Mouse (Mus musculus): ENCODE results near the gene Nmnat2.

Gene Nmnat2

GRCm38 (mm10) chr1:152954821-152955523 lies at the start of gene Nmnat2:
Nmnat2 (plus strand) TSS chr1:152954993.
- DNase-seq: peak; percentile 82

GRCm38 (mm10) chr1:152913483-152914460 lies 41.0 kb upstream of the Nmnat2 start:
- no peak for DNase-seq

- DNase-seq: no peak
Measured at GRCm38 (mm10) chr1:152915766-152916165, 39.0 kb upstream of the Nmnat2 start.

GRCm38 (mm10) chr1:152916936-152917335 lies 37.9 kb upstream of the Nmnat2 start:
- no peak for DNase-seq

- DNase-seq: no peak
Measured at GRCm38 (mm10) chr1:152917626-152918025, 37.2 kb upstream of the Nmnat2 start.

GRCm38 (mm10) chr1:152921786-152922185 lies 33.0 kb upstream of the Nmnat2 start:
- no peak for DNase-seq

- no peak for DNase-seq
Measured at GRCm38 (mm10) chr1:152933962-152934361, 20.8 kb upstream of the Nmnat2 start.

- no peak for DNase-seq
Measured at GRCm38 (mm10) chr1:152935476-152935875, 19.3 kb upstream of the Nmnat2 start.

- no peak for DNase-seq
Measured at GRCm38 (mm10) chr1:152936365-152936764, 18.4 kb upstream of the Nmnat2 start.

DNA sequence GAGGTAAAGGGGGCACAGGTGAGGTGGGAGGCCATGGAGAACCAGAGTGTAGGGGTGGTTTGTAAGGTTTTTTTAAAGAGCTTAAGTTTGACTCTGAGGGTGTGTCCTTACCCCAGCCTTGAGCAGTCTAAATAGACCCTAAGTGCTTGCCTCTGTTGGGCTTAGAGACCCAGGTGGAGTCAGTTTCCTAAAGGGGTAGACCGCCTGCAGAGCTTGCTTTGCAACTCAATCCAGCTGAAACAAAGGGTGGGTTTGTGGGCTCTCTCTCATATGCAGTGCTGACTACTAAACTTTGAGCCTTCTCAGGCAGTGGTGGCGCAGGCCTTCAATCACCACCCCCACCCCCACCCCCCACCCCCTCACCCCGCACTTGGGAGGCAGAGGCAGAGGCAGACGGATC lies 11.8 kb upstream of the Nmnat2 start:
- DNase-seq: no peak

DNA sequence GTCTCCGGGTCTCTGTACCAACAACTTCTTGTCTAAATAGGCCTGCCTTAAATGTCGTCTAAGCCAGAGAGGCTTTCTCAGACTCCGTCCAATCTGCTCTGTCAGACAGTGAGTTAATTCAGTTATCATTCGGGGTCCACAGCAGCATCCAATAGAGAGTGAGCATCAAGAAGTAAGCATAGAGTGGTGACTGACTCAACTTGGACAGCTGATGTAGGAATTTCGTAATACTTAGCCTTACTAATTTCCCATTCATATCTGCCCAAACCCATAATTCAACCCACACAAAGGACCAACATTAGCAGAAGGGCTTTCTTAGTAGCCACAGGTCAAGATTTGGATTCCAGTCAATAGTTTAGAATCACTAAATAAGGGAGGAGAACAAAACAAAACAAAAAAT lies 626 bp upstream of the Nmnat2 start:
- DNase-seq: peak; percentile 24

GRCm38 (mm10) chr1:152955564-152956211 lies 895 bp downstream of the Nmnat2 start:
- peak; percentile 65 for DNase-seq

- peak; percentile 73 for DNase-seq
Measured at GRCm38 (mm10) chr1:152956221-152956620, 1.4 kb downstream of the Nmnat2 start.

DNA sequence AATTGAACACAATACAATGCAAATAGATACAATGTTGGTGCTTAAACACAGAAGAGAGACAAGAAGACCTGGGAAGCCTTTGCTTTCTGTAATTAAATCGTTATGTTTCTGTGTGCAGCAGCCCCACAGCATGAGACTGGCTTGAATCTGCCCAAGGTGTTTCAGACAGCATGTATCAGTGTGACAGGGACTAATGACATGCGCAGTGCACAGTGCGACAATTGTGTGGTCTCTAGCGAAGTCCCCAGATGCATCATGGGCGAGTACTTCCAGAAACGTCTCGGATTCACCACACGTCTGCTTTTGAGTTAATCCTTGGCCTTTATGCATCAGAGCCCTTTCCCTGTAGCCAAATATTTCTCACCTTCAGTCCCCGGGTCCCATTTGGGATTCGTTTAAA lies 9.6 kb downstream of the Nmnat2 start:
- DNase-seq: peak; percentile 33

DNA sequence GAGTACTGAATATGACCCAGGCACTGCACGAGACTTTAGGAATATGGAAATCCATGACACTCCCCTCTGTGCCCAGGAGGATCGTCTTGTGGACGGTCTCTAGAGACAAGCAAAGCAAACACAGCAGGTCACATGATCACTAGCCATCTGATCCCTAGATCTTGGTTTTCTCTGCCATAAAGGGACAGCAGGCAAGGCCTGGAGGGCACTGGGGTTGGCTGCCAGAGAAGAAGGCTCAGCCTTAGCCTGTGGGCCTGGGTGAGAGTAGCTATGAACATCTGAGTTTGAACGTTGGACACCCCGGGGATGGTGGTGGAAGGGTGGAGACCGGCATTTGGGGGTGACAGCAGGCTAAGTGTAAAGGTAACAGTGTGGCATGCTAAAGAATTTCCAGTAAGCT lies 11.4 kb downstream of the Nmnat2 start:
- DNase-seq: no peak

DNA sequence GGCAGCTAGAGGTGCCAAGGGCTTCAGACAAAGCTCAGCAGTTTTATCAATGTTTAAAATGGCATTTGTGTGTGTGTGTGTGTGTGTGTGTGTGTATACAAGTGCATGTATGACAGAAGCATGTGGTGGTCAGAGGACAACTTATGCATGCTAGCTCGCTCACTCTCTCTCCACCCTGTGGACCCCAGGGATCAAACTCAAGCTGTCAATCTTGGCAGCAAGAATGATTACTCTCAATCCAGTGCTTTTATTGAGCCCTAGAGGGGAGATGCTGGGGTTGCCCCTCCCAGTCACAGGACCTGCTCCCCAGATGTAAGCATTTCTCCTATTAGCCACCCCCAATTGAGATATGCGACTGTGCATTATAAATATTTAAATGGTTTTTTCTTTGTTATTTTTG lies 11.9 kb downstream of the Nmnat2 start:
- no peak for DNase-seq

DNA sequence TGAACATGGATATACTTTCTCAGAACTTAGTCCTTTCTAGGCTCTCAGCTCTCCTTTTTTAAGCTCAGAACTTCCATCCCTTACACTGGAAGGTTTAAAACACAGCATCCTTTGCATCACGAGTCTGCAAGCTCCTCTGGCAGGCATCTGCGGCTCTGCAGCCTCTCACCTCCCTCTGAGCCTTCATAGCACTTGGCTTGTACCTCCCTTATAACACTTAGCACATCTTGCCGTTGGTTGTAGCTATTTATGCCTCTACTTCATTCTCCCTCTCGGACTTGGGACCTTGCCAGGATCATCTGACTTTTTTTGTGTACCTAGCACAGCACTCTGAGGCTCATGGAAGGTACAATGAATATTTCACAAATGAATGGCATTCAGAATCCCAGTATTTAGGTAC lies 14.3 kb downstream of the Nmnat2 start:
- no peak for DNase-seq

DNA sequence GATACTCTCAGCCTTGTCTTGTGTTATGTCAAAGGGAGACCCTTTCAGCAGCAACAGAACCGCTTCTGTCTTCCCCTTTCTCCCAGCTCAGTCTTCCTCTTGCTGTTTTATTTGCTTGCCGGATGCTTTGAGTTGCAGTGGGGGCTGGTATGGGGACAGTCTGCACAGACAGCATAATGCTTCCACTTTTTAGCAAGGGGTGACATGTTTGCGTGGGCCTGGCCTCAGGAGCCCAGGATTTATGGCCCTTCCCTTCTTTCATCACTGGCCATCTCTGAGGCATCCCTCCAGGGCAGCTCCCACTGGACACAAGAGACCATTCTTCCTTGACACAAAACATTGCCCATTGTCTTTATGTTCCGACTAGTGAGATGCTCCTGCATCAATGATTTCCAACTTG lies 18.2 kb downstream of the Nmnat2 start:
- DNase-seq: no peak

- DNase-seq: no peak
Measured at GRCm38 (mm10) chr1:152973421-152973820, 18.6 kb downstream of the Nmnat2 start.

DNA sequence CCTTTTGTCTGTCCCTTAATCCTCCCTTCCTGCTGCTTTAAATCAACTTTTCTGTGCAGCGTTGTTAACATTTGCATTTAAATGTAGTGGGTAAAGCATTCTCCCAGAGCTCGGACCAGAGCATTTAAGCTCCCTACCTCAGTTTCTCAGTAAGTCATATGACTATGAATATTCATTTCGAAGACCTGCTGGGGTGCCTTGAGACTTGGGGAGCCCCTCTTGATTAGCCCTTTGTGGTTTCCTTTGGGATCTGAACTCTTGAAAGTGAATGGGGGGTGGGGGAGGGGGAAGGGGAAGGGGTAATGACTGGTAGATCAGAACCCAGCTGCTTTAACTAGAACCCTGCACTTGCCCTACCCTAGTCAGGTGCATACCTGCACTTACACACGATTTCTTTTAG lies 19.1 kb downstream of the Nmnat2 start:
- DNase-seq: no peak

GRCm38 (mm10) chr1:152975144-152975543 lies 20.4 kb downstream of the Nmnat2 start:
- DNase-seq: peak; percentile 82

- no peak for DNase-seq
Measured at GRCm38 (mm10) chr1:152978700-152979099, 23.9 kb downstream of the Nmnat2 start.

GRCm38 (mm10) chr1:152983416-152983815 lies 28.6 kb downstream of the Nmnat2 start:
- no peak for DNase-seq
